11 mouse cellular contexts compared by ENCODE assay signal in genomic region chr9:67605867-67606435, GRCm38 (mm10). TPM values are rescaled to one million over a fixed set of nuclear protein-coding genes. Genes with fewer than 3 reads are reported as not detected.
DNase-seq lines count a peak whose midpoint lies in the region; ATAC-seq and TF ChIP-seq lines count a peak whose summit lies in the region.
"Had no signal": no experiment of that assay in that cellular context is flagged by ENCODE, and none has a peak within 500 bp of the region (broad histone marks: within the 10 kb centered on the region; RNA-seq: fewer than 3 reads in every experiment).

No protein-coding gene starts in this region.

- no peaks in the 10 kb centered on the region; the same call in 1 of the 2 replicates for H3K79me2 ChIP-seq in heart, adult 2 months (replicated peaks; ENCODE audit: control insufficient read depth, insufficient read depth, low read length)

- H3K4me1 ChIP-seq in heart, adult 2 months (ENCODE audit: control insufficient read depth, insufficient read depth, low read length) = peaks cover 4% of the 10 kb centered on the region; the same call in 1 of the 2 replicates
- H3K4me1 ChIP-seq in heart, embryonic 16.5 days (ENCODE audit: control insufficient read depth, insufficient read depth, low read length) = peaks cover 38% of the 10 kb centered on the region

- no peak overlapping the region for H3K9ac ChIP-seq in heart, adult 2 months (ENCODE audit: low read depth, low read length)
- no peak overlapping the region for H3K9ac ChIP-seq in heart, embryonic 16.5 days (ENCODE audit: low read length)
- H3K9ac ChIP-seq: hindbrain, embryonic 14.5 days had no signal

- no peak; the same call in 1 of the 2 replicates for ATAC-seq in heart, embryonic 16.5 days (replicated peaks; ENCODE audit: extremely low read depth, insufficient read depth, low FRiP score)
- ATAC-seq: forebrain, embryonic 14.5 days had no signal

- no peak for TF ChIP-seq EP300 in heart, adult 2 months (IDR thresholded peaks at IDR 0.05; ENCODE audit: insufficient read depth, low read depth, low read length)

- DNase-seq in heart, adult 2 months = peak; percentile 18 to 36
- no peak for DNase-seq in heart, postnatal 25 days (ENCODE audit: low spot score)
- peak; percentile 65 for DNase-seq in kidney, postnatal 14 days
- DNase-seq in lung, postnatal 25 days (ENCODE audit: low spot score) = peak; percentile 29
- no peak for DNase-seq in right cerebral cortex, postnatal 36 days (ENCODE audit: low spot score in 2 of 2)
- DNase-seq in layer of hippocampus, postnatal 25 days (ENCODE audit: extremely low spot score in 1 of 2, low spot score in 1 of 2) = no peak
- DNase-seq in cerebellum, postnatal 36 days = no peak
- DNase-seq: retina, postnatal 1 day had no signal

- no peaks in the 10 kb centered on the region for H3K9me3 ChIP-seq in heart, embryonic 16.5 days (replicated peaks; ENCODE audit: control insufficient read depth, low read length)

- no peak for TF ChIP-seq POLR2A in heart, adult 2 months (IDR thresholded peaks at IDR 0.05; ENCODE audit: insufficient read depth, low read depth, low read length)

- intact Hi-C loops in heart, adult 2 months (cut with DNase I) = no loop called here
- intact Hi-C loops in heart, postnatal 25 days (cut with DNase I) = no loop called here

- no peaks in the 10 kb centered on the region for H3K36me3 ChIP-seq in heart, adult 2 months (ENCODE audit: control insufficient read depth, insufficient read depth, low read length)
- no peaks in the 10 kb centered on the region for H3K36me3 ChIP-seq in heart, embryonic 16.5 days (ENCODE audit: control insufficient read depth, insufficient read depth)

- H3K27ac ChIP-seq in heart, adult 2 months = peak overlapping the region; percentile 33
- H3K27ac ChIP-seq in heart, embryonic 16.5 days (ENCODE audit: low read length) = peak overlapping the region; percentile 71
- H3K27ac ChIP-seq: hindbrain, embryonic 14.5 days had no signal

- H3K27me3 ChIP-seq in heart, adult 2 months (ENCODE audit: control insufficient read depth, insufficient read depth, low read length) = no peaks in the 10 kb centered on the region
- no peaks in the 10 kb centered on the region for H3K27me3 ChIP-seq in heart, embryonic 16.5 days (ENCODE audit: control insufficient read depth, insufficient read depth, low read length)

- WGBS in heart, adult 2 months = 49% methylated on average over 7 of the region's 7 CpGs
- 44% methylated on average over 7 of the region's 7 CpGs for WGBS in heart, embryonic 16.5 days

- TF ChIP-seq CTCF in heart, adult 2 months (IDR thresholded peaks at IDR 0.05) = no peak

- no peak overlapping the region for H3K4me3 ChIP-seq in heart, adult 2 months
- H3K4me3 ChIP-seq in heart, embryonic 16.5 days (ENCODE audit: low read length) = no peak overlapping the region

- H3K4me2 ChIP-seq in heart, embryonic 16.5 days (ENCODE audit: low read depth, low read length) = peak overlapping the region; percentile 30; the same call in 1 of the 2 replicates
- H3K4me2 ChIP-seq: hindbrain, embryonic 14.5 days had no signal

RNA-seq across cellular contexts. Expression of gene Tln2, which starts 46.4 kb away (rescaled TPM):
- 10 to 100 TPM; 67.1 to 78.2 TPM for total RNA-seq in heart, adult 2 months (2021)
- polyA plus RNA-seq in heart, adult 2 months (2012; rRNA removed) = 20.1 and 29.3 TPM in 2 replicates
- total RNA-seq in heart, postnatal 25 days (2021) = 10 to 100 TPM; 89.4 to 91.5 TPM
- polyA plus RNA-seq in heart, embryonic 16.5 days (2015; fragmentation: Nextera tagmentation; extraction: Ambion mirVana) = 51.5 and 59.3 TPM in 2 replicates
- 100 to 1,000 TPM in 1 of 2 experiments, 10 to 100 TPM in 1; 89.9 to 104 TPM for total RNA-seq in layer of hippocampus, postnatal 25 days (2021)

Comparison
In these comparisons a context has a peak if more than half of its experiments do, and no peak if none do; other contexts are left out.
1. DNase-seq: peak in heart, adult 2 months (2 of 2), kidney, postnatal 14 days (single experiment) and lung, postnatal 25 days (single experiment); none in heart, postnatal 25 days (single experiment), right cerebral cortex, postnatal 36 days (0 of 2), layer of hippocampus, postnatal 25 days (0 of 2) and cerebellum, postnatal 36 days (0 of 2).